Mouse (Mus musculus) thymus, adult 2 months (tissue): Measurements from ENCODE around the gene Gins1. TPM values are rescaled to one million over a fixed set of nuclear protein-coding genes. Genes with fewer than 3 reads are reported as not detected.

Experiments used
- DNase-seq: peaks from one replicate; pipeline ENCODE4 v3.0.0; 2021
- H3K27ac ChIP-seq: fragments of 200-500 bp; 2 replicates; pipeline ENCODE4 v1.5.1; 2012; ENCODE audit warnings: low read length, control low read depth; ENCODE audit not compliant: control insufficient read depth, insufficient read depth
- H3K27me3 ChIP-seq: fragments of 200-500 bp; 2 replicates; pipeline ENCODE4 v1.6.1; 2012; ENCODE audit warnings: mild to moderate bottlenecking, low read length, moderate library complexity, mixed read lengths; ENCODE audit not compliant: control insufficient read depth, insufficient read depth
- H3K36me3 ChIP-seq: fragments of 200-500 bp; 2 replicates; pipeline ENCODE4 v1.6.1; 2012; ENCODE audit warnings: mild to moderate bottlenecking, low read length, moderate library complexity; ENCODE audit not compliant: control insufficient read depth, insufficient read depth
- H3K4me1 ChIP-seq: fragments of 200-500 bp; replicated peaks from 2 replicates; pipeline ENCODE4 v1.6.1; 2012; ENCODE audit warnings: low read length; ENCODE audit not compliant: control insufficient read depth, insufficient read depth
- H3K4me3 ChIP-seq: fragments of 200-500 bp; 2 replicates; pipeline ENCODE4 v1.5.1; 2012; ENCODE audit warnings: mild to moderate bottlenecking, low read length, control low read depth, moderate library complexity; ENCODE audit not compliant: control insufficient read depth, insufficient read depth
- CTCF ChIP-seq: fragments of 200-500 bp; IDR thresholded peaks from 2 replicates; pipeline ENCODE4 v1.5.1; 2012; ENCODE audit warnings: mild to moderate bottlenecking, control low read depth, low read length, moderate library complexity, borderline replicate concordance; ENCODE audit not compliant: control insufficient read depth, poor library complexity, insufficient read depth; ENCODE audit errors: extremely low read depth
- POLR2A ChIP-seq: fragments of 200-500 bp; IDR thresholded peaks from 2 replicates; pipeline ENCODE4 v1.6.1; 2012; ENCODE audit warnings: mild to moderate bottlenecking, low read length, control low read depth, moderate library complexity; ENCODE audit not compliant: control insufficient read depth, poor library complexity, insufficient read depth; ENCODE audit errors: extremely low read depth
- WGBS: fragments of 180-500 bp; shearing (Covaris S2); methylation state at CpG from one replicate; pipeline ENCODE4 v1.1.7; 2018; 5-methylcytosine and 5-hydroxymethylcytosine counted together
- polyA plus RNA-seq: library from polyadenylated mRNA; depleted of rRNA; stranded (reverse); fragments of >200 nt; gene quantifications from 2 replicates; pipeline ENCODE4 v1.2.3, GENCODE M21; 2012

Gins1 gene
- polyA plus RNA-seq, 1 experiment = 10.8 TPM

GRCm38 (mm10) chr2:150910295-150910881 lies 5.2 kb downstream of the Gins1 start:
- Histone ChIP-seq H3K4me3 (no peak overlapping the region), H3K36me3 (no peaks in the 10 kb centered on the region), H3K27ac (peak overlapping the region; percentile 81), H3K27me3 (no peaks in the 10 kb centered on the region), H3K4me1 (no peaks in the 10 kb centered on the region)
- WGBS = 37% methylated on average over 10 of the region's 10 CpGs
- TF ChIP-seq CTCF (no peak), POLR2A (no peak)
- DNase-seq = no peak

- TF ChIP-seq CTCF (no peak), POLR2A (no peak)
- no peaks in the 10 kb centered on the region for H3K36me3 ChIP-seq
- WGBS = 62% methylated on average over 4 of the region's 4 CpGs
- H3K27ac ChIP-seq = no peak overlapping the region
- no peaks in the 10 kb centered on the region for H3K4me1 ChIP-seq
- no peaks in the 10 kb centered on the region for H3K27me3 ChIP-seq
- no peak overlapping the region for H3K4me3 ChIP-seq
- DNase-seq = no peak
These were observed 9.7 kb downstream of the Gins1 start for GRCm38 (mm10) chr2:150914781-150915515.

DNA sequence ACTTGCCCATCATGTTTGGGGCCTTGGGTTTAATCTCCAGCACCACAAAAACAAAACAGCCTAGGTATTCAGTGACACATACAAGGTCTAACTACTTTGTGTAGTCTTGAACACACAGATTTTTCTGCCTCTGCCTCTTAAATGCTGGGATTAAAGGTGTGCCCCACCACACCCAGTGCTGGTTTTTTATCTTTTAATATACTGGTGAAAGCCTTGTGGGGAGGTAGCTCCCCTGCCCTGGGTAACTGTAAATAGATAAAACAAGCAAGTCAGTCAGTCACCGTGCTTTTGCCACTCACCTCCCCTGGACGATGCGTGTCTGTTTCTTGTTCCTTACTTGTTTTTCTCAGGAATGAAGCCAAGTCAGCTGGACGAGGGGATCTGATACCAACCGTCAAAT lies 10.6 kb downstream of the Gins1 start:
- Histone ChIP-seq H3K27ac (no peak overlapping the region), H3K36me3 (no peaks in the 10 kb centered on the region), H3K27me3 (no peaks in the 10 kb centered on the region), H3K4me1 (no peaks in the 10 kb centered on the region), H3K4me3 (no peak overlapping the region)
- 96% methylated on average over 5 of the region's 5 CpGs for WGBS
- TF ChIP-seq POLR2A (no peak), CTCF (no peak)
- DNase-seq = no peak

GRCm38 (mm10) chr2:150918720-150919119 lies 13.5 kb downstream of the Gins1 start:
- TF ChIP-seq POLR2A (no peak), CTCF (no peak)
- Histone ChIP-seq H3K36me3 (peaks cover 4% of the 10 kb centered on the region; the same call in 1 of the 2 replicates), H3K27ac (no peak overlapping the region), H3K4me3 (no peak overlapping the region), H3K4me1 (no peaks in the 10 kb centered on the region), H3K27me3 (no peaks in the 10 kb centered on the region)
- DNase-seq = no peak
- WGBS = 94% methylated on average over 3 of the region's 3 CpGs

GRCm38 (mm10) chr2:150920543-150920942 lies 15.3 kb downstream of the Gins1 start:
- Histone ChIP-seq H3K36me3 (peaks cover 4% of the 10 kb centered on the region; the same call in 1 of the 2 replicates), H3K27ac (no peak overlapping the region), H3K27me3 (no peaks in the 10 kb centered on the region), H3K4me1 (no peaks in the 10 kb centered on the region), H3K4me3 (no peak overlapping the region)
- TF ChIP-seq CTCF (no peak), POLR2A (no peak)
- no peak for DNase-seq
- 96% methylated on average over 3 of the region's 3 CpGs for WGBS

GRCm38 (mm10) chr2:150921697-150922096 lies 16.5 kb downstream of the Gins1 start:
- TF ChIP-seq CTCF (no peak), POLR2A (no peak)
- 87% methylated on average over 6 of the region's 6 CpGs for WGBS
- Histone ChIP-seq H3K36me3 (peaks cover 4% of the 10 kb centered on the region; the same call in 1 of the 2 replicates), H3K4me3 (no peak overlapping the region), H3K27me3 (no peaks in the 10 kb centered on the region), H3K4me1 (no peaks in the 10 kb centered on the region), H3K27ac (no peak overlapping the region)
- DNase-seq = no peak
